Mouse (Mus musculus) MEL (cell line): ENCODE data around the gene Cux1. TPM values are rescaled to one million over a fixed set of nuclear protein-coding genes. Genes with fewer than 3 reads are reported as not detected.

ENCODE experiments used
- DNase-seq: peaks from one replicate; pipeline ENCODE4 v3.0.0; 2011; ENCODE audit warnings: low read depth, low spot score
- H3K27ac ChIP-seq: 2 replicates; pipeline ENCODE4 v1.5.1; 2012; ENCODE audit warnings: low read depth, mild to moderate bottlenecking, control low read depth, low read length, moderate library complexity; ENCODE audit not compliant: control insufficient read depth
- H3K27me3 ChIP-seq, 2 experiments: fragments of 150-350 bp in 1 of 2; sonication (generic) in 1 of 2; 2 replicates each; pipeline ENCODE4 v1.6.1; 2012; ENCODE audit warnings: low read length in 2 of 2, mild to moderate bottlenecking in 2 of 2, improper control_type of control experiment in 1 of 2, moderate library complexity in 1 of 2; ENCODE audit not compliant: insufficient read depth in 2 of 2, control insufficient read depth in 1 of 2
- H3K36me3 ChIP-seq, 2 experiments: 2 replicates each; pipeline ENCODE4 v1.6.1; 2012 to 2014; ENCODE audit warnings: low read length in 2 of 2, improper control_type of control experiment in 1 of 2, inconsistent platforms in 1 of 2, mild to moderate bottlenecking in 1 of 2; ENCODE audit not compliant: insufficient read depth in 2 of 2, control insufficient read depth in 1 of 2
- H3K4me1 ChIP-seq, 2 experiments: fragments of 150-350 bp in 1 of 2; sonication (generic) in 1 of 2; 2 replicates each; pipeline ENCODE4 v1.6.1; 2012; ENCODE audit warnings: low read length in 2 of 2, improper control_type of control experiment in 1 of 2, mild to moderate bottlenecking in 1 of 2; ENCODE audit not compliant: insufficient read depth in 2 of 2, control insufficient read depth in 1 of 2
- H3K4me3 ChIP-seq, 2 experiments: fragments of 150-350 bp in 1 of 2; sonication (generic) in 1 of 2; 2 replicates each; pipeline ENCODE4 v1.5.1; 2012; ENCODE audit warnings: low read depth in 2 of 2, low read length in 2 of 2, mild to moderate bottlenecking in 2 of 2, moderate library complexity in 2 of 2, control low read depth in 1 of 2, improper control_type of control experiment in 1 of 2; ENCODE audit not compliant: control insufficient read depth in 1 of 2, insufficient read depth in 1 of 2
- H3K79me2 ChIP-seq: 2 replicates; pipeline ENCODE4 v1.6.1; 2012; ENCODE audit warnings: mild to moderate bottlenecking, low read length, moderate library complexity; ENCODE audit not compliant: control insufficient read depth, poor library complexity, insufficient read depth
- H3K9ac ChIP-seq: 2 replicates; pipeline ENCODE4 v1.6.1; 2012; ENCODE audit warnings: low read depth, mild to moderate bottlenecking, control low read depth, low read length, moderate library complexity; ENCODE audit not compliant: control insufficient read depth, poor library complexity, severe bottlenecking
- H3K9me3 ChIP-seq: fragments of 150-350 bp; sonication (generic); replicated peaks from 2 replicates; pipeline ENCODE4 v1.6.1; 2012; ENCODE audit warnings: mild to moderate bottlenecking, low read length, improper control_type of control experiment, moderate library complexity; ENCODE audit not compliant: insufficient read depth
- BHLHE40 ChIP-seq: IDR thresholded peaks from 2 replicates; pipeline ENCODE4 v1.6.1; 2012; ENCODE audit warnings: low read depth, mild to moderate bottlenecking, inconsistent platforms, low read length, improper control_type of control experiment, borderline replicate concordance
- CHD1 ChIP-seq: IDR thresholded peaks from 2 replicates; pipeline ENCODE4 v1.6.1; 2012; ENCODE audit warnings: low read depth, mild to moderate bottlenecking, inconsistent platforms, low read length, improper control_type of control experiment
- CHD2 ChIP-seq: IDR thresholded peaks from 2 replicates; pipeline ENCODE4 v1.6.1; 2011; ENCODE audit warnings: low read length, improper control_type of control experiment
- CTCF ChIP-seq, 3 experiments: IDR thresholded peaks in 2 of 3; conservative IDR thresholded peaks in 1 of 3; 2 replicates each; pipeline ENCODE4 v1.5.1; 2011 to 2012; ENCODE audit warnings: low read length in 3 of 3, low read depth in 2 of 3, mild to moderate bottlenecking in 2 of 3, improper control_type of control experiment in 1 of 3, inconsistent platforms in 1 of 3, mixed read lengths in 1 of 3, moderate library complexity in 1 of 3; ENCODE audit not compliant: control insufficient read depth in 1 of 3, insufficient read depth in 1 of 3, poor library complexity in 1 of 3, severe bottlenecking in 1 of 3
- ELF1 ChIP-seq: IDR thresholded peaks from 2 replicates; pipeline ENCODE4 v1.6.1; 2014; ENCODE audit warnings: low read depth, mild to moderate bottlenecking, inconsistent platforms, low read length, improper control_type of control experiment, moderate library complexity
- EP300 ChIP-seq, 2 experiments: IDR thresholded peaks; 2 replicates each; pipeline ENCODE4 v1.6.1; 2011; ENCODE audit warnings: improper control_type of control experiment in 2 of 2, low read length in 2 of 2, low read depth in 1 of 2, mild to moderate bottlenecking in 1 of 2
- ETS1 ChIP-seq: IDR thresholded peaks from 2 replicates; pipeline ENCODE4 v1.6.1; 2012; ENCODE audit warnings: low read depth, mild to moderate bottlenecking, inconsistent platforms, low read length, improper control_type of control experiment, moderate library complexity
- GABPA ChIP-seq: IDR thresholded peaks from 2 replicates; pipeline ENCODE4 v1.6.1; 2012; ENCODE audit warnings: low read depth, mild to moderate bottlenecking, inconsistent platforms, low read length, improper control_type of control experiment, moderate library complexity
- JUND ChIP-seq: IDR thresholded peaks from 2 replicates; pipeline ENCODE4 v1.6.1; 2011; ENCODE audit warnings: low read depth, mild to moderate bottlenecking, improper control_type of control experiment, low read length
- KAT2A ChIP-seq: conservative IDR thresholded peaks from 2 replicates; pipeline ENCODE4 v1.6.1; 2012; ENCODE audit warnings: low read depth, low read length, improper control_type of control experiment, inconsistent platforms
- MEF2A ChIP-seq: IDR thresholded peaks from 2 replicates; pipeline ENCODE4 v1.6.1; 2014; ENCODE audit warnings: low read depth, mild to moderate bottlenecking, inconsistent platforms, low read length, improper control_type of control experiment; ENCODE audit not compliant: poor library complexity, insufficient replicate concordance, severe bottlenecking; ENCODE audit errors: extremely low read depth
- MYB ChIP-seq: IDR thresholded peaks from 2 replicates; pipeline ENCODE4 v1.6.1; 2011; ENCODE audit warnings: mild to moderate bottlenecking, low read depth, low read length, improper control_type of control experiment
- NELFE ChIP-seq: IDR thresholded peaks from 2 replicates; pipeline ENCODE4 v1.6.1; 2011; ENCODE audit warnings: low read depth, low read length, improper control_type of control experiment
- NRF1 ChIP-seq: IDR thresholded peaks from 2 replicates; pipeline ENCODE4 v1.6.1; 2014; ENCODE audit warnings: low read depth, mild to moderate bottlenecking, inconsistent platforms, low read length, improper control_type of control experiment, moderate library complexity; ENCODE audit not compliant: poor library complexity, insufficient read depth, severe bottlenecking
- POLR2AphosphoS5 ChIP-seq: IDR thresholded peaks from 2 replicates; pipeline ENCODE4 v1.6.1; 2012; ENCODE audit warnings: low read depth, borderline replicate concordance, mild to moderate bottlenecking, inconsistent platforms, low read length, moderate library complexity, mixed read lengths
- RAD21 ChIP-seq: IDR thresholded peaks from 2 replicates; pipeline ENCODE4 v1.6.1; 2011; ENCODE audit warnings: mild to moderate bottlenecking, low read depth, low read length, improper control_type of control experiment
- RCOR1 ChIP-seq: IDR thresholded peaks from 2 replicates; pipeline ENCODE4 v1.6.1; 2012; ENCODE audit warnings: low read depth, mild to moderate bottlenecking, inconsistent platforms, low read length, improper control_type of control experiment
- SIN3A ChIP-seq: IDR thresholded peaks from 2 replicates; pipeline ENCODE4 v1.6.1; 2012; ENCODE audit warnings: low read length, improper control_type of control experiment, inconsistent platforms
- TBP ChIP-seq: IDR thresholded peaks from 2 replicates; pipeline ENCODE4 v1.8.0; 2011; ENCODE audit warnings: low read depth, low read length, improper control_type of control experiment
- UBTF ChIP-seq: IDR thresholded peaks from 2 replicates; pipeline ENCODE4 v1.6.1; 2012; ENCODE audit warnings: low read depth, mild to moderate bottlenecking, inconsistent platforms, low read length, improper control_type of control experiment, moderate library complexity, borderline replicate concordance; ENCODE audit not compliant: insufficient read depth
- USF1 ChIP-seq: IDR thresholded peaks from 2 replicates; pipeline ENCODE4 v1.6.1; 2014; ENCODE audit warnings: low read depth, mild to moderate bottlenecking, inconsistent platforms, low read length, improper control_type of control experiment, moderate library complexity
- USF2 ChIP-seq, 2 experiments: IDR thresholded peaks; 2 replicates each; pipeline ENCODE4 v1.6.1; 2011 to 2012; ENCODE audit warnings: improper control_type of control experiment in 2 of 2, low read length in 2 of 2, borderline replicate concordance in 1 of 2, inconsistent platforms in 1 of 2, low read depth in 1 of 2, mild to moderate bottlenecking in 1 of 2; ENCODE audit not compliant: insufficient read depth in 1 of 2
- ZKSCAN1 ChIP-seq: IDR thresholded peaks from 2 replicates; pipeline ENCODE4 v1.6.1; 2012; ENCODE audit warnings: low read depth, mild to moderate bottlenecking, inconsistent platforms, low read length, improper control_type of control experiment, moderate library complexity
- ZMIZ1 ChIP-seq: IDR thresholded peaks from 2 replicates; pipeline ENCODE4 v1.6.1; 2012; ENCODE audit warnings: low read depth, mild to moderate bottlenecking, inconsistent platforms, low read length, improper control_type of control experiment, moderate library complexity
- ZNF384 ChIP-seq: IDR thresholded peaks from 2 replicates; pipeline ENCODE4 v1.6.1; 2012; ENCODE audit warnings: low read depth, mild to moderate bottlenecking, inconsistent platforms, low read length, improper control_type of control experiment
- polyA plus RNA-seq, 2 experiments: library from polyadenylated mRNA; stranded (reverse) in 1 of 2; unstranded in 1 of 2; fragments of >175 nt in 1 of 2; fragments of >200 nt in 1 of 2; gene quantifications; 2 replicates each; pipeline versions ENCODE4 v1.2.1 to v1.2.4; 2012; ENCODE audit warnings: low replicate concordance in 2 of 2, low read depth in 1 of 2; ENCODE audit not compliant: insufficient read length in 2 of 2, insufficient read depth in 1 of 2, missing spikeins in 1 of 2
- total RNA-seq: library from RNA; depleted of rRNA; stranded (reverse); fragments of 300-350 nt; gene quantifications from 2 replicates; pipeline ENCODE4 v1.2.3, GENCODE M21; 2012

The Cux1 gene
- total and polyA plus RNA-seq, 3 experiments: 71.1 to 104 TPM; not detected in 1

DNA sequence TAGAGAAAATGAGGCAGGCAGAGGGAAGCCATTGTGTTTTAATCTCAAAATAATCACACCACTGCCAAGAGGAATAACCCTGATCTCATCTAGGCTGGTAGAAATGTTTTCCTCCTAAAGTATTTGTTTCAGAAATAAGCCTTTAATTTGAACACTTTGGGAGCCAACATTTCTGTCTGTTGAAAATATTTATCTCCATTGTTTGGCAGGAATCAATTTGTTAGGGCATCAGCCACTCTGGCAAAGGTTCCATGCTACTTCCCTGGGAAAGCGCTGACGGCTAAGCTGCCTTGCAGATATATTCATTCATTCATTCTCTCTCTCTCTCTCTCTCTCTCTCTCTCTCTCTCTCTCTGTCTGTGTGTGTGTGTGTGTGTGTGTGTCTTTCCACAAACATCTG lies 70.0 kb downstream of the Cux1 start:
- H3K36me3 ChIP-seq: peaks cover 0 to 42% of the 10 kb centered on the region in 2 experiments; a peak in 3 of 4 replicates
- H3K27ac ChIP-seq: no peak overlapping the region
- H3K27me3 ChIP-seq: no peaks in the 10 kb centered on the region
- H3K4me3 ChIP-seq: no peak overlapping the region
- H3K9ac ChIP-seq: no peak overlapping the region
- peaks cover 40 to 57% of the 10 kb centered on the region in 2 experiments for H3K4me1 ChIP-seq
- TF ChIP-seq BHLHE40 (no peak), ZKSCAN1 (no peak), NRF1 (no peak), UBTF (no peak), RCOR1 (no peak), USF2 (IDR thresholded peaks at IDR 0.05; ENCODE audit: borderline replicate concordance in 1 of 2, insufficient read depth in 1 of 2, low read depth in 1 of 2, low read length in 2 of 2) (no peak), NELFE (no peak), SIN3A (no peak), POLR2AphosphoS5 (no peak), ZNF384 (no peak), ELF1 (no peak), CHD2 (no peak), EP300 (IDR thresholded peaks at IDR 0.05; ENCODE audit: low read depth in 1 of 2, low read length in 2 of 2) (no peak), CHD1 (no peak)
- TF ChIP-seq, all 39 proteins: peak for 0
- Histone ChIP-seq H3K9me3 (no peaks in the 10 kb centered on the region), H3K79me2 (peaks cover 72% of the 10 kb centered on the region)
- DNase-seq: no peak

GRCm38 (mm10) chr5:136495581-136495980 lies 71.7 kb downstream of the Cux1 start:
- TF ChIP-seq CTCF (IDR thresholded peaks at IDR 0.05 in 2 of 3, conservative IDR thresholded peaks at IDR 0.05 in 1 of 3; ENCODE audit: control insufficient read depth in 1 of 3, insufficient read depth in 1 of 3, low read depth in 2 of 3, low read length in 3 of 3, poor library complexity in 1 of 3, severe bottlenecking in 1 of 3) (no peak), ZMIZ1 (no peak), NRF1 (no peak), MEF2A (no peak), MYB (no peak), KAT2A (no peak), USF1 (no peak), ETS1 (no peak), RAD21 (no peak), BHLHE40 (no peak), TBP (no peak), UBTF (no peak), GABPA (no peak), JUND (no peak)
- Histone ChIP-seq H3K27me3 (no peaks in the 10 kb centered on the region), H3K4me1 (peaks cover 29 to 42% of the 10 kb centered on the region in 2 experiments), H3K9ac (no peak overlapping the region), H3K36me3 (peaks cover 3 to 28% of the 10 kb centered on the region in 2 experiments; a peak in 3 of 4 replicates), H3K27ac (no peak overlapping the region; the same call in 1 of the 2 replicates), H3K79me2 (peaks cover 72% of the 10 kb centered on the region), H3K4me3 (no peak overlapping the region), H3K9me3 (no peaks in the 10 kb centered on the region)
- no peak for DNase-seq
